Mouse (Mus musculus) ovary, postnatal 10 days (tissue): ENCODE results near the gene Rpp40.

Experiments used
- DNase-seq: peaks from one replicate; pipeline ENCODE4 v3.0.0; 2022; ENCODE audit warnings: low spot score

The Rpp40 gene

DNA sequence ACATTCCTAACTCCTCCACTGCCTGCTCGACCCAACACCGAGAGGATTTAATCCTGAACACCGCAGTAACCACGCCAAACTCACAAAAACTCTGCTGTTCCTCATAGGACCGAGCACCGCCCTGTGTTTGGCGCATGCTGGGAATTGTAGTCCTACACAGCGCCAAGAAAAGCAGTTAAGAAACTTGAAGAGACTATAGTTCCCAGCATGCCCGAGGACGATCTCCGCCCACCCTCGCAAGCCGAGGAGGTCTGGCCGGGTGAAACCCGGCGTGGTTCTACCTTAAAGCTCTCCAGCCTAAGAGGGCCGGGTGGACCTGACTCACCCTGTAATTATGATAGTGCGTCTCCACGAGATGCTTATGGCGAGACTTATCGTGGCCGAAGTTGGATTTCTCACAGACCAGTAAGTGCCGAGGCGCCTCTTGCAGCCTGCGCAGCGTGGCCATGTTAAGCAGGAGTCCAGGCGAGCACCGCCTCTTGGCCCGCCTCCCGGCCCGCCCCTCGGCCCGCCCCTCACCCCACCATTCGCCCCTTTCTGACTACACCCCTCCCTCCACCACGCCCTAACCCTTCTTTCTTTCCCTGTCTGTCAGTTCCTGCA, at the start of gene Rpp40:
Rpp40 (minus strand) TSS at position 481 of the 603 bp plus-strand sequence.
- peak; percentile 86 for DNase-seq

DNA sequence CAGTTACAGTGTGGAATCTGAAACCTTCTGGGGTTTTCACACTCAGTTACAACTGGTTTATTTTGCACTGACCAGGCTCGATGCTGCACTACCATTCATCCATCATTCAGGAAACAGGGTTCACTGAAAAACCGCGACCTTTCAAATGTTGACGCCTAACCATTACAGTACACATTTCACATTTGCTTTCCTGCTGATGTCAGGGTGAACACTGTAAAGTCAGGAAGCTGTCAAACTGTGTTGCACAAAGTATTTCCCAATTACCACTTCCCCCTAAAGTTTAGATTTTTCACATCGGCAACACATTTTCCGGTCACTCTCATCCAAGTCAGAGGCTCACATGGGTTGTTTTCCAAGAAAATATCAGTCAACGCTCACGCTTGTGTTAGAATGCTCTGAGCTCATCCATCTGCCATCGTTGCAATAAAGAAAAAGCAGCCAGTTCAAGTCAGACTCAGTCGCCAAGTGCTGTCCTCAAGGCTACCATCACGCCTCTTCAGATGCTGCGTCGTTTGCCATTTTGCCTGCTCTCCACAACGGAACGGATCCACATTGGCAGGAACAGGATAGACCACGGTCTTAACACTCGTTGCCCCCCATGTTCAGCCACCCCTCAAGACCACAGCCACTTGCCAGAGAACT, 43.8 kb upstream of the Rpp40 start:
- DNase-seq, result no peak

- DNase-seq, result peak; percentile 45
These were observed 41.3 kb upstream of the Rpp40 start for GRCm38 (mm10) chr13:35947354-35948000.

DNA sequence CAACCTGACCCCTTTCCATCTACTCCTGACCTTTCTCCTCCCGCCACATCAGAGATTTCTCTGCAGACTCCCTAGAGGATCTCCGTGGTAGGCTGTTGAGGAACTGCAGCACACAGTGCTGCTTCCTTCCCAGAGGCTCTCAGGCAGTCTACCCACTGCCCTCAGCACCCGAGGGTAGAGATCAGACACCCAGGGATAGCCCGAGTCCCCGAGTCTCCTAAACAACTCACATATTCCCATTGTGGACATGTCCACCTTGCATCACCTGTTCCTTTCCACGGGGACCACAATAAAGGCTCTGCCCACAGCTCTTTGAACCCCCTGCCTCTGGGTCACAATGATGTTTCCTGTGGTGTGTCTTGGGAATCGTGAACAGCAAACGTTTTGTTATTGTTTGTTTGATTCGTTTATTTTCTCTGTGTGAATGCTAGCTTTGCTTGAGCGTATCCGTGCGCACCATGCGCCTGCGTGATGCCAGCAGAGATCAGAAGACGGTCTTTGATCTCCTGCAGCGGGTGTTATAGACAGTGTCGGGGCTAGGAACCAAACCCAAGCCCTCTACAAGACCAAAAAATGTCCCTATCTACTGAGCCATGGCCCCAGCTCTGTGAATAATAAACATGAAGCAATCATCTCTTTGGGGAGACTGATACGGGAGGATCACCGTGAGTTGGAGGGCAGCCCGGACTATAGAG, 40.6 kb upstream of the Rpp40 start:
- no peak for DNase-seq

- DNase-seq, result no peak
These were observed 34.8 kb upstream of the Rpp40 start for GRCm38 (mm10) chr13:35940934-35941333.

DNA sequence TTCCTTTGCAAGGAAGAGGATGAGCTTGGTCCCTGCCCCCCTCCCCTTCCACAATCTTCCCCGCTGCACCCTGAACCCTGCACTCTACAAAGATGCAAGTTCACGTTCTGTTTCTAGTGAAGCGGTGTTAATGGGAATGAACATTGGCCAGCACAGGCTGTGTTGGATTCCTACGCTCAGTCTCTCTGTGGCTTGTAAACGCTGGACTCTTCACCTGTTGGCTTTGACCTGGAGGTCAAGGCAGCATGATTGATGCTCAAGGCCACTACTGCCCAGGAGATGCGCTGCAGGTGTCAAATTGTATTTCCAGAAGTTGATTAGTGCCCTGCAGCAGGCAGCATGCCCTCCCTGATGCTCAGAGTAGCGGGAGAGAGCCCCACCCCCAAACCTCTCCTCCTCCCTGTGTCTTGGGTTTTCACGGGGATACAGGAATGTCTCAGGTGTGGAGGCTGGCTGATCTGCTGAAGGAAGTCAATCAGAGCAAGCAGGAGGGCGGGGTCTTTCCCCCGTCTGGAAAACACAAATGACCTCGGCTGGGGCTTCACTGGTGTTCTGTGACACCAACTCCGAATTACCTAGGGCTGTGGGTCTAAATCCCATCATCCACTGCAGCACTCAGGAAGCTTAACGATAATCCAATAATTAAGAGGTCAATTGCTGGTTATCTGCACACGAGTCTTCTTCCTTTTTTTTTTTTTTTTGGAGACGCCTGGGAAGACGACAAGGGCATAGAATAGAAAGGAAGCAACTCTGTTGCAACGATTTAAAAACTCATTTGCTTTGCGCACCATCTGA, 33.9 kb upstream of the Rpp40 start:
- DNase-seq, result no peak

DNA sequence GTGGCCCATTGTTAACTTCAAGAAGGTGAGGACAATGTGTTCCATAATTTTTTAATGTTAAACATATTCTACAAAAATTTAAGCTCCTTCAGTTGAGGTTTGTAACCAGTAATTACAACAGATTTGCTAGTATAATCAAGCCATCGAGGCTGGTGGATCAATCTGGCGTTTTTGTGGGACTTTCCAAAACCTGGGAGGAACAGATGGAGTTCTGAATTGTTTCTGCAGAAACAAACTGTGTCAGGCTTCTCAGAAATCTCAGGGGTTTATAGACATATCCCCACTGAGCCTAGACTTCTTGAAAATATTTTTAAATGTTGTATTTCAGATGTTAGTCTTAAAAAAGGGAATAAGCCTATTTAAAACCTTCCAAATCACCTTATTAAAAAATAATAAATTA, 31.8 kb upstream of the Rpp40 start:
- DNase-seq, result no peak

- DNase-seq, result no peak
These were observed 5.3 kb upstream of the Rpp40 start for GRCm38 (mm10) chr13:35911476-35911875.

GRCm38 (mm10) chr13:35905378-35905777, 781 bp downstream of the Rpp40 start:
- DNase-seq, result no peak

DNA sequence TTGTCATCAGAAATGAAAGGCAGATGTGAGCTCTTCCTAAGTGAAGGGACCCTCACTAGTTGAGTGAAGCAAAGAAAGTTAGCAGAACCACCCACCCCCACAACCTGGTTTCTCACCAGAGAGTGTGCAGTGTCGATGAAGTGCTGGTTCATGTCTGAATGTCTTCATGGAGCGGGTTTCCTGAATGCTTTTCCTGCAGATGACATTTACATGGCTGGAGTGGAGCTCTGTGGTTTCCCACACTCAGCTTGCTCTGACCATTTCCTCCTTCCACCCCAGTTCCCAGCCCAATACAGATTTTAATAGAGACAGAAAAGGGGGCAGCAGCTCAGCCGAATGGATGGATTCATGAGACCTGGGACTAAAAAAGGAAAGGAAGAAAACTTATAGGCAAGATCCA, 13.3 kb downstream of the Rpp40 start:
- DNase-seq, result no peak

DNA sequence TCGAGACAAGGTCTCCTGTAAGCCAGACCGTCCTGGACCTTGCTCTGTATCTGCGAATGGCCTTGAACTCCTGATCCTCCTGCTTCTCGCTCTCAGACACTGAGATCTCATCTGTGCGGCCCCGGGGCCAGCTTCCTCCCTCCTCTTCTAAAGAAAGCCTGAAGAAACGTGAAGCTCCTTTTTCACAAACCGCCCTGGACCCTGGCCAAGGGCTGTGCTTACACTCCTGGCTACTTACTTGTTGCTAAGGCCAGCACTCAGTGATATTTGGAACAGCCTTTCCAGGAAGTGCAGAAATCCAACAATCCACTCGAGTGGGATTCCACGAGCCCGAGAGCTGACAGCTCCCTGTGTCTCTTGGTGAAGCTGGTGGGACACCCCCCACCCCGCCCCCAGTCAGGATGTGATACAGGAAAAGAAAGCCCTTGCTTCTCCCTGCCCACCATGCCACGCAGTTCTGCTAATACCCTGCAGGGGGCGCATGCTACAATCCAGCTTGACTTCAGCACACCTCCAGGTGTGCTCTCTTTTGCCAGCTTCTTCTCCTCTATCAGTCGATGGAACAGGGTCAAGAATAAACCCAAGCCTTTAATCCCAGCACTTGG, 19.9 kb downstream of the Rpp40 start:
- no peak for DNase-seq

- DNase-seq, result no peak
These were observed 25.6 kb downstream of the Rpp40 start for GRCm38 (mm10) chr13:35880555-35881046.

GRCm38 (mm10) chr13:35879519-35879918, 26.6 kb downstream of the Rpp40 start:
- no peak for DNase-seq

GRCm38 (mm10) chr13:35879068-35879467, 27.1 kb downstream of the Rpp40 start:
- DNase-seq, result no peak

- no peak for DNase-seq
These were observed 27.9 kb downstream of the Rpp40 start for GRCm38 (mm10) chr13:35878282-35878681.

GRCm38 (mm10) chr13:35875396-35875795, 30.8 kb downstream of the Rpp40 start:
- no peak for DNase-seq

DNA sequence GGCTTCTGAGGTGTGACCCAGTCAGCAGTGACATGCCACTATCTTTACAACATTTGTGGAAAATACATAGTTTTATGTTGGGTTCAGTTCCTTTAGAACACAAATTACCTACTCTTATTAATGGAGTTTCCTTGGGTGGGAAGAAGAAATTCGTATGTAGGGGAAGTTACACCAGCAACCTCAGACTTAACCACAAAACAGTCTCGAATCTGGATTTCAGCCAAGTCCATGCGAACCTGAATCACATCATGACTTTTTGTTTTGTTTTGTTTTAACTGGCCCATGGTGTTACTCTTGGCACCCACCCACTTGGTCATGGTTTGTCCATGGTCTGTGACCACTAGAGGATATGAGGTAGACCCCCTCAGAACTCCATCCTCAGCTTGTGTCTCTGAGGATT, 35.1 kb downstream of the Rpp40 start:
- no peak for DNase-seq

GRCm38 (mm10) chr13:35870659-35871058, 35.5 kb downstream of the Rpp40 start:
- no peak for DNase-seq

GRCm38 (mm10) chr13:35860916-35861315, 45.2 kb downstream of the Rpp40 start:
- DNase-seq, result no peak

DNA sequence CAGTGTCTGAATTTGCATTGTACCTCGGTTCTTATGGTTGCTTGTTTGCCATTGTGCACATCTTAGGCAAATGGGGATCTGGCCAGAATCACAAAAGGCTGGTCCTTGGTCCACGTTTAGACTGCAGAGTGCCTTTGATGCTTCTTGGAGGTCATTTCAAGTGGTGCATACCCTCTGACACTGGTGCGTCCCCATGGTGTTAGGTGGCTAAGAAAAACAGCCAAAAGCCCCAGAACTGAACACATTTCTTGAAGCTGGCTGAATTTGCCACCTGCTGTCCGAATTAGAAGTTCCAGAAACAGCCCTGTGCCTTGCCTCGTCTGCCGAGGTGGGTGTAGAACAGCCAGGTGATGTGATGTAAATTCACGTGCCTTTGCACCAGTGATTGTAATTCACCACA, 48.7 kb downstream of the Rpp40 start:
- no peak for DNase-seq

DNA sequence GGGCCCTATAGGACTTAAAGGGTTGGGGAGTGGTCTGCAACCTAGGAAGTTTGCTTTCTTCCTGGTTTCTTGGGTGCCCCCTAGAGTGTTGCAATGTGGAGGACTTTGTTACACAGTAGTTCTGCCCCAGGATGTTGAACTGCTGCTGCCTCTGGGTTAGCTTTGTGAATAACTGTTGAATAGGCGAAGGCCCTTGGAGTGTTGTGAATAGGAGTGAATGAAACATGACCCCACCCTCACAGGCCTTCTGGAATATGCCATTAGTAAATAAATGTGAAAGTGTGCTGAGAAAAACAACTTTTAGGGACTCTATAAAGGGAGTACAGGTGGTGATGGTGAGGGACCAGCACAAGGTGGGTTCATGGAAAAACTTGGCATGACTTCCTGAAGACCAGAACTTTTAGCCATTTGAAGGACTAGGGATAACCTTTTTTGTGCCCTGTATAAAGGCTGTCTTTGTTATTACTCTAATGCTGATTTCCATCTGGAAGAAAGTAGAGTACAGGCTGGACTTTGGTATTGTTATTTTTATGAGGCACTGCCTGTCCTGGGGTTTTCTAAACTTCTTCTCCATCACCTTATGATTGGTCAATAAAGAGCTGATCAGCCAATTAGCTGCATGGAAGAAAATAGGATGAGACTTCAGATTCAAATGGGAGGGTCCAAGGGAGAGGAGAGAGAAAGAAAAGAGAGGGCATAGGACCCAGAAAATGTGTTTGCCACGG, 53.1 kb downstream of the Rpp40 start:
- DNase-seq, result no peak
